Mouse (Mus musculus) mesoderm, embryonic 11.5 days (tissue): ENCODE measurements around the gene Rbpj.
A peak's percentile ranks its signal among the peaks of the same experiment; 100 is the strongest.

Source experiments
- DNase-seq: peaks from one replicate; pipeline ENCODE4 v3.0.0-alpha.2; 2012; ENCODE audit warnings: low read depth, low spot score

Rbpj gene

GRCm38 (mm10) chr5:53590875-53591682, 125.1 kb downstream of the Rbpj start:
- DNase-seq, result peak; percentile 77

- DNase-seq, result no peak
These were observed 125.7 kb downstream of the Rbpj start for GRCm38 (mm10) chr5:53591683-53592050.

- no peak for DNase-seq
These were observed 127.2 kb downstream of the Rbpj start for GRCm38 (mm10) chr5:53593080-53593688.

GRCm38 (mm10) chr5:53594274-53594673, 128.3 kb downstream of the Rbpj start:
- peak; percentile 65 for DNase-seq

- no peak for DNase-seq
These were observed 132.6 kb downstream of the Rbpj start for GRCm38 (mm10) chr5:53598510-53598909.

GRCm38 (mm10) chr5:53599116-53599515, 133.2 kb downstream of the Rbpj start:
- no peak for DNase-seq

GRCm38 (mm10) chr5:53602194-53602593, 136.2 kb downstream of the Rbpj start:
- no peak for DNase-seq

- no peak for DNase-seq
These were observed 139.5 kb downstream of the Rbpj start for GRCm38 (mm10) chr5:53605450-53605849.

- no peak for DNase-seq
These were observed 141.5 kb downstream of the Rbpj start for GRCm38 (mm10) chr5:53607230-53607996.

GRCm38 (mm10) chr5:53618844-53619243, 152.9 kb downstream of the Rbpj start:
- no peak for DNase-seq

- DNase-seq, result no peak
These were observed 166.1 kb downstream of the Rbpj start for GRCm38 (mm10) chr5:53632026-53632425.

- no peak for DNase-seq
These were observed 170.8 kb downstream of the Rbpj start for GRCm38 (mm10) chr5:53636795-53637194.

GRCm38 (mm10) chr5:53637206-53637605, 171.3 kb downstream of the Rbpj start:
- no peak for DNase-seq

- DNase-seq, result no peak
These were observed 172.7 kb downstream of the Rbpj start for GRCm38 (mm10) chr5:53638647-53639046.

GRCm38 (mm10) chr5:53646669-53647068, 180.7 kb downstream of the Rbpj start:
- DNase-seq, result no peak

- DNase-seq, result no peak
These were observed 181.4 kb downstream of the Rbpj start for GRCm38 (mm10) chr5:53647358-53647757.

- DNase-seq, result no peak
These were observed 190.6 kb downstream of the Rbpj start for GRCm38 (mm10) chr5:53656596-53656995.

- peak; percentile 35 for DNase-seq
These were observed 192.0 kb downstream of the Rbpj start for GRCm38 (mm10) chr5:53657925-53658324.

- no peak for DNase-seq
These were observed 195.6 kb downstream of the Rbpj start for GRCm38 (mm10) chr5:53661508-53661907.

GRCm38 (mm10) chr5:53662413-53662812, 196.5 kb downstream of the Rbpj start:
- DNase-seq, result no peak

GRCm38 (mm10) chr5:53663665-53664064, 197.7 kb downstream of the Rbpj start:
- no peak for DNase-seq

- no peak for DNase-seq
These were observed 202.1 kb downstream of the Rbpj start for GRCm38 (mm10) chr5:53668021-53668420.
